Mouse (Mus musculus) G1E-ER4 (cell line): ENCODE results near the gene Moap1. TPM values are rescaled to one million over a fixed set of nuclear protein-coding genes. Genes with fewer than 3 reads are reported as not detected.

Source experiments
- GATA1 ChIP-seq: IDR thresholded peaks from one replicate; pipeline ENCODE4 v1.8.0; 2012; ENCODE audit warnings: low read length, inconsistent platforms
- polyA plus RNA-seq: library from polyadenylated mRNA; stranded (reverse); fragments of >175 nt; gene quantifications from 2 replicates; pipeline ENCODE4 v1.2.3, GENCODE M21; 2012

The Moap1 gene
- polyA plus RNA-seq, 1 experiment: 2.4 TPM

DNA sequence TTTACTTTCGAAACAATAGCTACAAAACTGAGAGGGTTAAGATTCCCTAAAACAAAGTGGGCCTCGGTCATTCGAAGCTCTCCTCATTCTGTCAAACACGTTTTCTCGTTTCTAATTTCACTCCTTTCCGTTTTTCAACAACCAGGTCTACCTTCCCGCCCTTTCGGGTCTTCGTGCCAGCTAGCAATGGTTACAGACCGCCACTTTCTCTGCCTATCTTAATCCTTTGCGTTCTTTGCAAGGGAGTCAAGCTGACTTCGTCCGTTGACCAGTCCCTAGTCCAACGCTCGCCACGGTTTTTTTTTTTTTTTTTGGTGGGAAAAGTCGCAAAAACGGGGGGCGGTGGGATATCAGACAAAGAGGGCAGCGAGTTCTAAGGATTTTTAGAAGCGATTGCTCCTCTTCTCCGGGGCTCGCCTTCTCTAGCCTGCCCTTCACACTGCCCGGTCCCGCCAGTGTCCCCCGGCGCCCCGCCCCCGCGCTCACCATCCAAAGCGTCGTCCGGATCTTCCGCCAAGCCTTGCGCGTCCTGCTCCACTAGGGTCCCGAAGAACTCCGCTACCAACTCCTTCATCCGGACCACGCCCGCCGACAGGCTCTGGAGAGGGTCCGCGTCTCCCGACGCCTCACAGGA lies 13.7 kb upstream of the Moap1 start:
- TF ChIP-seq GATA1: no peak

- no peak for TF ChIP-seq GATA1
These were observed 12.8 kb upstream of the Moap1 start for GRCm38 (mm10) chr12:102756304-102756703.

- TF ChIP-seq GATA1: no peak
These were observed 4.8 kb upstream of the Moap1 start for GRCm38 (mm10) chr12:102748256-102748655.

DNA sequence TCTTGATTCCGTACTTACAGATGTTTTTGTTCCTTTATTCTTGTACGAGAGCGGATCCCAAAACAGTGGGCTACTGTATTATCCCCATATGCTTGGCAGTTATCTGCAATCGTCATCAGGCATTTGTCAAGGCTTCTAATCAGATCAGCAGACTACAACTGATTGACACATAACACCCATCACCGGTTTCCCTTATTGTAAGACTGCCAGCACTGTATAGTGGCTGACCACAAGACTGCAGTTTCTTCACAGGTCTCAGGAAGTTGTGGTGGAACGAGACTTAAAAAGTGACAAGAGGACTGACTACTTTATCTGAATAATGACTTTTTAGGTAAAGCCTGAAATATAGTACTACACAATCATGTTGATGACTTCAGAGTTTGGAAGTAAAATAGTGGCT lies 1.4 kb upstream of the Moap1 start:
- TF ChIP-seq GATA1: peak; percentile 59

GRCm38 (mm10) chr12:102743036-102743588 lies 349 bp downstream of the Moap1 start:
- TF ChIP-seq GATA1: no peak

GRCm38 (mm10) chr12:102742056-102742455 lies 1.4 kb downstream of the Moap1 start:
- no peak for TF ChIP-seq GATA1

- no peak for TF ChIP-seq GATA1
These were observed 3.2 kb downstream of the Moap1 start for GRCm38 (mm10) chr12:102740285-102740684.

GRCm38 (mm10) chr12:102739096-102739495 lies 4.4 kb downstream of the Moap1 start:
- no peak for TF ChIP-seq GATA1

DNA sequence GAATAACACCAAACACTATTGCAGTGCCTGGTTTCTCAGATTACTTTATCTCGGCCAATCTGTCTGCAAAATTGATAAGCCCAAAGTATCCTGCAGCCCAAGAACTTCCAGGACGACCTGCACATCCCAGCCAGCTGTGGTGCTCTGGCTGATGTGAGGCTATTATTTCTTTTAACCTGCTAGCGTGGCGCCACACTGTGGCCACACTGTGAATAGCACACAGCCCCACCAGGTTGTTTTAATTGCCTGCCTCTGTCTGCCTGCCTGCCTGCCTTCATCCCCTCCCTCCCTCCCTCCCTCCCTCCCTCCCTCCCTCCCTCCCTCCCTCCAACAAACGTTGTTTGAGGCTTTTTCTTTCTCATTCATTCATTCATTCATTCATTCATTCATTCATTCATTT lies 10.1 kb downstream of the Moap1 start:
- TF ChIP-seq GATA1: no peak

DNA sequence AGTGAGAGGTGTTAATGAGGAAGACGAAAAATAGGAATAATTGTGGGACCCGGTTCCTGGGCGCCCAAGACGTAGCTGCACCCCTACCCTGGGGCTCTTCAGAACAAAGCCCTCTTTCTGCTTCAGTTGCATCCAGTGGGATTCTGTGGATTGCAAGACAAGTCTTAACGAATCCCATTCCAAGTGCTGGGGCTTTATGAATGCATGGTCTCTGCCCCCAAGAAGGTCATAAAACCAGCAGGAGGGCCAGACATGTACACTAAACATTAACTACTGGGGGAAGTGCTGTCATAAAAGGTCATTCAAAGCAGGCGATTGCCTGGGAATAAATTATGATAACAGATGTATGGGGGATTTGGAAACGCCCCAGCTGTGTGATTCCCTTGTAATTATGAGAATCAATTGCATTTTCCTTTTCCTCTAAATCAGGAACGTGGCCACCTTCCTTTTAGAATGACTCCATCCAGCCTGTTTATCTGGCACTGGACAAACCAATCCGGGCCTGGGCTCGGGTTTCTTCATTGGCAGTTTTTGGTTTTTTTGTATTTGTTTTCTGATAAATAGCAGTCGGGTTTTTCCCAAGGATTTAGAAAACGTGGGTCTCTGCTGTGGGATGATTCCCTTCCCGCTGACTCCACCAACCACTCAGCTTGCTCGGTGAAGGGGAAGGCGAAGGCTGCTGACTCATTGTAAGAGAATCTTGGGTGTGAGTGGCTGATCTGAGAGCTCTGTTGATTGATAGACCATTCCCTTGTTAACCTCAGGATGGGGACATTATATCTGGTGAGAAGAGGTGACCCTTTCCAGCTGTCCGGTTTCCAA lies 12.5 kb downstream of the Moap1 start:
- no peak for TF ChIP-seq GATA1

GRCm38 (mm10) chr12:102729855-102730797 lies 13.3 kb downstream of the Moap1 start:
- no peak for TF ChIP-seq GATA1

DNA sequence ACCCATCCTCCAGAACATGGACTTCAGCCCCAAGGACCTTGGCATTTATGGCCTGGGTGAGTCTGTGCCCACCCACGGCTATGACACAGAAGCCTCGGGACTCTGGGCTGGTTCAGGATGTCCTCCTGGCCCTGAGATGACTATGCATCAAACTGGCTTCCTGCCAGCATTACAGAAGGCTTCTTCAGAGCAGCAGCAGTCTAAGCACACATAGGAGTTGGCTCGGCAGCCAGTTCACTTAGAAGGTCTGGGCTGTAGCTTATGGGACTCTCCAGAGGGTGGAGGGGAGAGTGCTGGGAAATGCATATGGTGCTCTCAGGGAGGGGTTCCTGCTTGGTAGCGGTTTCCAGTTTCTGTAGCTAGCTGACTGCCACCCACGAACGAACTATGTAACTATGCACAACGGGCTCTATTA lies 17.7 kb downstream of the Moap1 start:
- TF ChIP-seq GATA1: no peak

DNA sequence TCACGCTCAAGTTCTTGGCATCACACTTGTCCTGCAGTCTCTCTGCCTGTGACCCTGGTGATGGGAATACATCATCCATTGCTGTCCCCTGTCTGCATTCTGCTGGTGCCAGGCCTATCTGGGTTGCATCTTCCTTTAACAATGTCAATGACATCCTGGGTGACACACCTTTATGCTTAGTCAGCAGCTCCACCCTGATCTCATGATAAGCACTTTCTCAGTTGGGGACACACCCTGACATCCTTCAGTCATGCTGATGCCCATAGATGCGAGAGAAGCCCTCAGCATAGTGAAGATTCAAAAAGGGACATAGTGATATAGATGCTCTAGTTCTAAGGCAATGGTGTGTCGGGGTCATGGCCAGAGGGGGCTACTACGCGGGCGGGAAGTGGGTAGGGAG lies 18.3 kb downstream of the Moap1 start:
- no peak for TF ChIP-seq GATA1

- no peak for TF ChIP-seq GATA1
These were observed 19.6 kb downstream of the Moap1 start for GRCm38 (mm10) chr12:102723861-102724260.

DNA sequence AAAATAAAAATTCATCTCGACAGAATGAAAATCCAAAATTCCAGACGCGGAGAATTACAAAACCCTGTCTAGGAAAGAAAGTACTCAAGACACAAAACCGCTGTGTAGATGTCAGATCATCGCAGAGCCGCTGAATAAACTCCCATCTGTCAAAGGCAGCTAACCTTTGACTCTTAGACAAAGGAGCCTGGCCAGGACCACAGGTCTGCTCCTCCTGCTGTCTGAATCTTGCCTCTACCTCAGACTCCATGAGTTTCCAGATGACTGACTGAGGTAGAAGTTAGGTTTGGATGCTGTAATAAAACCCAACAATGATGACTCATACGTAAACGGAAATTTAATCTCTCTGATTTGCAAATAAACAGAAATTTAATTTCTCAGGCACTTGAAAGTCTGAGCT lies 20.5 kb downstream of the Moap1 start:
- no peak for TF ChIP-seq GATA1

DNA sequence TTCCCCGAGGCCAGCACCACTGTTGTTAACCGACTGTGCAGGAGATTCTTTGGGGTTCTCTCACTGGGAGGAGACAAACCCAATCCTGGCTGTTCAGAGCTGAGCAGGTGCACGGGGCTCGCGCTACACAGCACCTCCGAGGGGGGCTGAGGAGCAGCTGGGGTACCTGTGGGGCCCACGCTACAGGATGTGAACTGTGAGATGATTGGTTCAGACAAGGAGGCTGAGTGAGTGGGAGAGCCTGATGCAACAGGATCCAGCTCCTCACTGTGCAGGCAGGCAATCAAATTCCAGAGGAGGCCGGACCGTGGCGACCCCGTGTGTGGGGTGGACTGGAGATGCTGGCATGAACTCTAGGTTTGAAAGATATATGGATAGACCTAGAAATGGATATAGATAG lies 21.0 kb downstream of the Moap1 start:
- no peak for TF ChIP-seq GATA1
